ENCODE assay signal across 7 mouse cellular contexts in genomic region chr1:165707640-165708322, GRCm38 (mm10). TPM values are rescaled to one million over a fixed set of nuclear protein-coding genes. Genes with fewer than 3 reads are reported as not detected.
DNase-seq lines count a peak whose midpoint lies in the region; ATAC-seq lines count a peak whose summit lies in the region.

No protein-coding gene starts in this region.

- H3K36me3 ChIP-seq in liver, embryonic 15.5 days (replicated peaks), result no peaks in the 10 kb centered on the region
- no peaks in the 10 kb centered on the region for H3K36me3 ChIP-seq in neural tube, embryonic 11.5 days (ENCODE audit: control insufficient read depth, insufficient read depth, low read length)

- peak overlapping the region; percentile 50 for H3K9ac ChIP-seq in liver, embryonic 15.5 days
- H3K9ac ChIP-seq in neural tube, embryonic 11.5 days (ENCODE audit: low read length), result peak overlapping the region; percentile 67

- ATAC-seq in liver, embryonic 15.5 days (ENCODE audit: insufficient read depth), result no peak
- ATAC-seq in neural tube, embryonic 11.5 days (ENCODE audit: insufficient read depth, low FRiP score, low TSS enrichment), result peak; percentile 71

- H3K27ac ChIP-seq in liver, embryonic 15.5 days (replicated peaks), result peak overlapping the region; percentile 72
- H3K27ac ChIP-seq in neural tube, embryonic 11.5 days (ENCODE audit: low read depth, low read length), result no peak overlapping the region

- under 1% methylated on average over 47 of the region's 47 CpGs for WGBS in liver, embryonic 15.5 days (ENCODE audit: insufficient replicate concordance)
- WGBS in neural tube, embryonic 11.5 days, result under 1% methylated on average over 47 of the region's 47 CpGs

- peaks cover 43% of the 10 kb centered on the region for H3K4me1 ChIP-seq in liver, embryonic 15.5 days (replicated peaks)
- peaks cover 2% of the 10 kb centered on the region for H3K4me1 ChIP-seq in neural tube, embryonic 11.5 days (ENCODE audit: control insufficient read depth, insufficient read depth, low read length)

- no peaks in the 10 kb centered on the region for H3K9me3 ChIP-seq in liver, embryonic 15.5 days (replicated peaks)
- no peaks in the 10 kb centered on the region for H3K9me3 ChIP-seq in neural tube, embryonic 11.5 days (ENCODE audit: control insufficient read depth, low read length)

- peaks cover 45% of the 10 kb centered on the region for H3K27me3 ChIP-seq in liver, embryonic 15.5 days
- H3K27me3 ChIP-seq in neural tube, embryonic 11.5 days (ENCODE audit: control insufficient read depth, insufficient read depth, low read length), result peaks cover 15% of the 10 kb centered on the region

- H3K4me2 ChIP-seq in liver, embryonic 15.5 days, result peak overlapping the region; percentile 75
- peak overlapping the region; percentile 99 for H3K4me2 ChIP-seq in neural tube, embryonic 11.5 days (ENCODE audit: low read depth)

- peak overlapping the region; percentile 61 for H3K4me3 ChIP-seq in liver, embryonic 15.5 days (replicated peaks)
- H3K4me3 ChIP-seq in neural tube, embryonic 11.5 days (ENCODE audit: low read depth, low read length), result peak overlapping the region; percentile 66

- peak; percentile 67 for DNase-seq in Muller cell, postnatal 12 days (ENCODE audit: inconsistent ontology term)
- peak; percentile 9 for DNase-seq in cerebellum, adult 8-10 months
- DNase-seq in gastrocnemius, postnatal 25 days, result peak; percentile 89
- DNase-seq in induced T-regulatory cell, adult 2 months (ENCODE audit: low read depth), result peak; percentile 79
- DNase-seq in neural tube, embryonic 11.5 days (ENCODE audit: low spot score), result peak; percentile 54
- peak; percentile 85 for DNase-seq in thymus, postnatal 14 days

RNA-seq across cellular contexts. Expression of gene Rcsd1, which starts 1.8 kb away (rescaled TPM):
- total RNA-seq in gastrocnemius, postnatal 25 days (2021), result 10 to 100 TPM; 80.0 to 85.8 TPM
- 11.5 and 12.0 TPM in 2 replicates for polyA plus RNA-seq in liver, embryonic 15.5 days (2015; fragmentation: Nextera tagmentation; extraction: Ambion mirVana)
- polyA plus RNA-seq in neural tube, embryonic 11.5 days (2014; fragmentation: Nextera tagmentation; extraction: Ambion mirVana), result 7.1 and 10.4 TPM in 2 replicates

RNA-seq across cellular contexts. Expression of gene Creg1, which starts 55.8 kb away (rescaled TPM):
- total RNA-seq in gastrocnemius, postnatal 25 days (2021), result 10 to 100 TPM; 49.6 to 62.8 TPM
- polyA plus RNA-seq in liver, embryonic 15.5 days (2015; fragmentation: Nextera tagmentation; extraction: Ambion mirVana), result 334 TPM in 2 replicates
- polyA plus RNA-seq in neural tube, embryonic 11.5 days (2014; fragmentation: Nextera tagmentation; extraction: Ambion mirVana), result 36.9 and 39.2 TPM in 2 replicates

Comparison
In these comparisons a context has a peak if more than half of its experiments do, and no peak if none do; other contexts are left out.
1. DNase-seq: peak in every context shown above with its lines; median percentile 89 in gastrocnemius, postnatal 25 days; 85 in thymus, postnatal 14 days; 79 in induced T-regulatory cell, adult 2 months; 67 in Muller cell, postnatal 12 days; 54 in neural tube, embryonic 11.5 days; 9 in cerebellum, adult 8-10 months.